Mouse (Mus musculus): Measurements from ENCODE around the gene Nedd4. TPM values are rescaled to one million over a fixed set of nuclear protein-coding genes. Genes with fewer than 3 reads are reported as not detected.

The Nedd4 gene
- polyA plus RNA-seq, 1 experiment from 2014 or later, result 815 TPM

DNA sequence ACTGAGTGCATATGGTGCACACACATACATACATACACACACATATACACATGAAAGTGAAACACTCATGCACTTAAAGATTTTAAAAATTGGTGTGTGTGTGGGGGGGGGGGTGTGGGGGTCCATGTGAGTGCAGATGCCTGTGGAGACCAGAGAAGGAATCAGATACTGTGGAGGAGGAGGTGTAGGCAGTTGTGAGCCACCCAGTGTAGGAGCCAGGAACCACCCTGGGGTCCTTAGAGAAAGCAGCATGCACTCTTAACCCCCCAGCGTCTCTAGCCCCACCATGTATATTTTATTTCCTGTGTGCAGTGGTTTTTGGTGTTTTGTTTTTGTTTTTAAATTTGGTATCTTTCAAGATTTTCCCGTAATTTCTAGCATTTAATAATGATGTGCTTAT, 45.9 kb downstream of the Nedd4 start:
- Histone ChIP-seq H3K9me3 (ENCODE audit: control insufficient read depth, low read length) (no peaks in the 10 kb centered on the region), H3K4me1 (ENCODE audit: control insufficient read depth, insufficient read depth, low read length) (no peaks in the 10 kb centered on the region), H3K36me3 (ENCODE audit: control insufficient read depth, insufficient read depth, low read length) (peaks cover 36% of the 10 kb centered on the region), H3K4me2 (ENCODE audit: low read depth, severe bottlenecking) (no peak overlapping the region), H3K9ac (ENCODE audit: low read length) (no peak overlapping the region), H3K4me3 (ENCODE audit: low read depth, low read length) (no peak overlapping the region), H3K27me3 (ENCODE audit: control insufficient read depth, insufficient read depth, low read length) (no peaks in the 10 kb centered on the region), H3K27ac (replicated peaks; ENCODE audit: low read depth, low read length) (no peak overlapping the region)
- DNase-seq (ENCODE audit: low spot score), result no peak
- ATAC-seq (ENCODE audit: insufficient number of reproducible peaks, low FRiP score, low TSS enrichment, low read depth), result no peak
- 97% methylated on average over 2 of the region's 2 CpGs for WGBS

DNA sequence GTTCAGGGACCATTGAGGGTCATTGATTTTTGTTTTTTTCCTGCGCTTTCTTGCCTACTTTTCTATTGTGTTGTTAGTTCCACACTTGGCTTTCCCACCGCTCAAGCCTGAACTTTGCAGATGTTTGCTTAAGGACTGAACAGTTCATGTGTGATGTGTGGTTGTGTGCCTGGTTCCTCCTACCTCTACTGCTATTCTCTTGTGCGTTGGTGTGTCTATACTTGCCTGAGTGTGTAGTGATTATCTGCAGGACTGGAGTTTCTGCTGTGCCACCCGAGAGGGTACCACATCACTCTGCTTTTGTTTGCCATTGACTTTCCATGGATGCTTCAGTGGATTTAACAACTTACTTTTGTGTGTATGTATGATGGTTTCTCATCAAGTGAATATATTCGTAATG, 46.5 kb downstream of the Nedd4 start:
- no peak overlapping the region for H3K4me3 ChIP-seq (ENCODE audit: low read depth, low read length)
- H3K4me1 ChIP-seq (ENCODE audit: control insufficient read depth, insufficient read depth, low read length), result no peaks in the 10 kb centered on the region
- DNase-seq (ENCODE audit: low spot score) (no peak), ATAC-seq (ENCODE audit: insufficient number of reproducible peaks, low FRiP score, low TSS enrichment, low read depth) (no peak)
- H3K27ac ChIP-seq (replicated peaks; ENCODE audit: low read depth, low read length), result no peak overlapping the region
- 94% methylated on average over 5 of the region's 5 CpGs for WGBS
- no peaks in the 10 kb centered on the region for H3K9me3 ChIP-seq (ENCODE audit: control insufficient read depth, low read length)
- peaks cover 37% of the 10 kb centered on the region for H3K36me3 ChIP-seq (ENCODE audit: control insufficient read depth, insufficient read depth, low read length)
- H3K9ac ChIP-seq (ENCODE audit: low read length), result no peak overlapping the region
- no peaks in the 10 kb centered on the region for H3K27me3 ChIP-seq (ENCODE audit: control insufficient read depth, insufficient read depth, low read length)
- no peak overlapping the region for H3K4me2 ChIP-seq (ENCODE audit: low read depth, severe bottlenecking)

DNA sequence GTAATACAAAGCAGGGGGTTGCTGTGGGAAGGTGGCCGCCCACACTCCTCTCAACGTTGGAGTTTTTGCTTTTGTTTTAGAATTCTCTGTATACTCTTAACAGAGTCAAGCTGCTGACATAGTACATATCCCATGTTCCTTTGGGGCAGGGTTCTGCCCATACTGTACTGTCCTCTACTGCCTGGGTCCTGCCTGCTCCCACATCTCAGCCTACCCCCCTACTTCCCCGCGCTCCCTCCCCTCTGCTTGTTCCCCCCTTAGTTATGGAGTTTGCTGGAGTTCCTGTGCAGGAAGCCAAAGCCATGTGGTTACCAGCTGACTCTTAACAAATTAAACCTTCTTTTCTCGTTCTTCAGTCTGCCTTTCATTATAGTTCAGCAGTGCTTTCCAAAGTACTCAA, 47.9 kb downstream of the Nedd4 start:
- H3K4me3 ChIP-seq (ENCODE audit: low read depth, low read length), result no peak overlapping the region
- H3K4me1 ChIP-seq (ENCODE audit: control insufficient read depth, insufficient read depth, low read length), result no peaks in the 10 kb centered on the region
- no peaks in the 10 kb centered on the region for H3K9me3 ChIP-seq (ENCODE audit: control insufficient read depth, low read length)
- no peak overlapping the region for H3K27ac ChIP-seq (replicated peaks; ENCODE audit: low read depth, low read length)
- H3K4me2 ChIP-seq (ENCODE audit: low read depth, severe bottlenecking), result no peak overlapping the region
- H3K36me3 ChIP-seq (ENCODE audit: control insufficient read depth, insufficient read depth, low read length), result peaks cover 41% of the 10 kb centered on the region
- no peak overlapping the region for H3K9ac ChIP-seq (ENCODE audit: low read length)
- H3K27me3 ChIP-seq (ENCODE audit: control insufficient read depth, insufficient read depth, low read length), result no peaks in the 10 kb centered on the region
- ATAC-seq (ENCODE audit: insufficient number of reproducible peaks, low FRiP score, low TSS enrichment, low read depth), result no peak
- no peak for DNase-seq (ENCODE audit: low spot score)
- WGBS, result 62% methylated on average over 5 of the region's 5 CpGs

DNA sequence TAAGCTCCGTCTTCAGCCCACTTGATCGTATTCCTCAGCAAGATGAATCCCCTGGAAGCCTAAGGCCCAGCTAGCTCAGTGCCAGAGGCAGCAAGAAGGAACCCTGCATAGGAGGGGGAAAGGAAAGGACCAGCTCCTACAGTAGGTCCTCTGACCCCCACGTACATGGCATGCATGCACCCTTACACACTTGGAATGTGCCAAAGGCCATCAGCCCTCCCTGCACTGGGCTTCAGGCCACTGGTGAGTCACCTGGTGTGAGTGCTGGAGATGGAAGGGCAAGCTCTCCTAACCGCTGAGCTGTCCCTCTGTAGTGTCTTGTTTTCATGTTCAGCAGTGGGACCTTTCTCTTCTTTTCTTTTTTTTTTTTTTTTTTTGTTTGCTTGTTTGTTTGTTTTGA, 52.8 kb downstream of the Nedd4 start:
- DNase-seq (ENCODE audit: low spot score), result peak; percentile 21
- 89% methylated on average over 4 of the region's 4 CpGs for WGBS
- Histone ChIP-seq H3K27ac (replicated peaks; ENCODE audit: low read depth, low read length) (no peak overlapping the region), H3K36me3 (ENCODE audit: control insufficient read depth, insufficient read depth, low read length) (peaks cover 47% of the 10 kb centered on the region), H3K4me3 (ENCODE audit: low read depth, low read length) (no peak overlapping the region), H3K9ac (ENCODE audit: low read length) (no peak overlapping the region), H3K4me2 (ENCODE audit: low read depth, severe bottlenecking) (no peak overlapping the region), H3K4me1 (ENCODE audit: control insufficient read depth, insufficient read depth, low read length) (no peaks in the 10 kb centered on the region), H3K9me3 (ENCODE audit: control insufficient read depth, low read length) (no peaks in the 10 kb centered on the region), H3K27me3 (ENCODE audit: control insufficient read depth, insufficient read depth, low read length) (no peaks in the 10 kb centered on the region)
- no peak for ATAC-seq (ENCODE audit: insufficient number of reproducible peaks, low FRiP score, low TSS enrichment, low read depth)

DNA sequence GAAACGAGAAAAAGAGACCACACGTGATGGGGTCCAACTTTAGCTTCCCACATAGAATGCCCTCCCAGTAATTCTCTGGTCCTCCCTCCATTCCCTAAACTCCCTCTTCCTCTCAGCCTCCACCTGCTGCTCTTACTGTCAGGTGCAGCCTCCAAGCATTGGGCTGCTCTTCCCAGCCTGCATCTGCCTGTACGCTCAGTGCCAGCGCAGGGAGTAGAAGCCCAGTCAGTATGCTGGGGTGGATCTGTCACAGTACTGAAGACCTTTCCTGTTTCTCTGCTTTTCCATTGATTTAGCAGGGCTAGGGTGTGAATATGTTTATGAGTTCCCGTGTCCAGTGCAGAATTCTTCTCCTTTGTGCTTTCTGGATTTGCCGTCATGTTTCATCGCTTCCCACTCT, 54.1 kb downstream of the Nedd4 start:
- no peak overlapping the region for H3K4me3 ChIP-seq (ENCODE audit: low read depth, low read length)
- H3K27me3 ChIP-seq (ENCODE audit: control insufficient read depth, insufficient read depth, low read length), result no peaks in the 10 kb centered on the region
- H3K9ac ChIP-seq (ENCODE audit: low read length), result no peak overlapping the region
- WGBS, result 95% methylated on average over 7 of the region's 7 CpGs
- no peak overlapping the region for H3K27ac ChIP-seq (replicated peaks; ENCODE audit: low read depth, low read length)
- no peak overlapping the region for H3K4me2 ChIP-seq (ENCODE audit: low read depth, severe bottlenecking)
- peaks cover 50% of the 10 kb centered on the region for H3K36me3 ChIP-seq (ENCODE audit: control insufficient read depth, insufficient read depth, low read length)
- no peaks in the 10 kb centered on the region for H3K4me1 ChIP-seq (ENCODE audit: control insufficient read depth, insufficient read depth, low read length)
- no peaks in the 10 kb centered on the region for H3K9me3 ChIP-seq (ENCODE audit: control insufficient read depth, low read length)
- DNase-seq (ENCODE audit: low spot score) (no peak), ATAC-seq (ENCODE audit: insufficient number of reproducible peaks, low FRiP score, low TSS enrichment, low read depth) (no peak)

DNA sequence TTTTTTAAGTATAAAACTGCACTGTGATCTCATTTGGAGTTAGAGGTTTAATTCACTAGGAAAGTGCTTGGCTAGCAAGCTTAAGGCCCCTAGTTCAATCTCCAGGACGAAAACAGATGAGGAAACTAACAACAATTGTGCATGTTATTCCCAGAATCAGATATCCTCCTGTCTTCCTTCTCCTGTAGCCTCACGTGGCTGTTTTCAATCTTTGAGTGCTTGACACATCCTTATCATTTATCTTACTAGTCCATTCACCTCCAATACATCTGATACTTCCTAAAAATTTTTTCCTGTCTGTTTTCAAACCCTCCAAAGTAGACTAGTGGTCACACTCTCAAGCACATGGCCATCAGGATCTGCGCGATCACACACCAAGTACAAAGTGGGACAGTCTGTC, 57.0 kb downstream of the Nedd4 start:
- H3K4me1 ChIP-seq (ENCODE audit: control insufficient read depth, insufficient read depth, low read length), result no peaks in the 10 kb centered on the region
- H3K27ac ChIP-seq (replicated peaks; ENCODE audit: low read depth, low read length), result no peak overlapping the region
- 95% methylated on average over 4 of the region's 4 CpGs for WGBS
- peaks cover 57% of the 10 kb centered on the region for H3K36me3 ChIP-seq (ENCODE audit: control insufficient read depth, insufficient read depth, low read length)
- no peak for ATAC-seq (ENCODE audit: insufficient number of reproducible peaks, low FRiP score, low TSS enrichment, low read depth)
- DNase-seq (ENCODE audit: low spot score), result no peak
- H3K27me3 ChIP-seq (ENCODE audit: control insufficient read depth, insufficient read depth, low read length), result no peaks in the 10 kb centered on the region
- no peak overlapping the region for H3K9ac ChIP-seq (ENCODE audit: low read length)
- H3K4me3 ChIP-seq (ENCODE audit: low read depth, low read length), result no peak overlapping the region
- H3K4me2 ChIP-seq (ENCODE audit: low read depth, severe bottlenecking), result no peak overlapping the region
- H3K9me3 ChIP-seq (ENCODE audit: control insufficient read depth, low read length), result no peaks in the 10 kb centered on the region

DNA sequence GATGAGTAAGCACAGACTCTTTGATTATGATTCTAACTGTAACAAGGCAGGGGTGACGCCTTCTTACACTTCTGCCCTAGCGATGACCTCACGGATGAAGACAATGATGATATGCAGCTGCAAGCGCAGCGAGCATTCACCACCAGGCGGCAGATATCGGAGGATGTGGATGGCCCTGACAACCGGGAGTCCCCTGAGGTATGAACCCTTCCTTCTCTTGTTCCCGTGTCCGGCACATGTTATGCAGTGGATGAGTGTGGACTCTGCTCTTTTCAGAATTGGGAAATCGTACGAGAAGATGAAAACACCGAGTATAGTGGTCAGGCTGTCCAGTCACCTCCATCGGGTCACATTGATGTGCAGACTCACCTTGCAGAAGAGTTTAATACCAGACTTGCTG, 59.1 kb downstream of the Nedd4 start:
- ATAC-seq (ENCODE audit: insufficient number of reproducible peaks, low FRiP score, low TSS enrichment, low read depth), result no peak
- 94% methylated on average over 14 of the region's 14 CpGs for WGBS
- Histone ChIP-seq H3K4me3 (ENCODE audit: low read depth, low read length) (no peak overlapping the region), H3K9me3 (ENCODE audit: control insufficient read depth, low read length) (no peaks in the 10 kb centered on the region), H3K4me1 (ENCODE audit: control insufficient read depth, insufficient read depth, low read length) (no peaks in the 10 kb centered on the region), H3K27ac (replicated peaks; ENCODE audit: low read depth, low read length) (no peak overlapping the region), H3K36me3 (ENCODE audit: control insufficient read depth, insufficient read depth, low read length) (peaks cover 65% of the 10 kb centered on the region), H3K27me3 (ENCODE audit: control insufficient read depth, insufficient read depth, low read length) (no peaks in the 10 kb centered on the region), H3K9ac (ENCODE audit: low read length) (no peak overlapping the region), H3K4me2 (ENCODE audit: low read depth, severe bottlenecking) (no peak overlapping the region)
- no peak for DNase-seq (ENCODE audit: low spot score)

DNA sequence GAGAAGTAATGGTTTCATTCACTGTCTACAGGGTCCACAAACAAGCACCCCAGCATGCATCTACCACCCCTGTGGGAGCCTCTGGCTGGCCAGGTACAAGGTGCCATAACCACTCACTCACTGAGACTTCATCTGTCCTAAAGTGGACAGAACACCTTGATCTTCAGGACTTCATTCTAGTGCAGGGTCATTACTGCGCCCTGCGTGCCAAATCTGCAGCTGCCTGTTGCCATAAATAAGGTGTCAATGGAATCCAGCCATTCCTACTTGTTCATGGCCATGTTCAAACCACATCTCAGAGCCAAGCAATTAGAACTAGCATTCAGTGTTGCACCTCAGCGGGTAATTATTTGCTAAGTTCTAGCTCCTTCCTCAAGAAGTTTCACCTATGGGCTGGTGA, 60.5 kb downstream of the Nedd4 start:
- no peak overlapping the region for H3K4me3 ChIP-seq (ENCODE audit: low read depth, low read length)
- DNase-seq (ENCODE audit: low spot score) (no peak), ATAC-seq (ENCODE audit: insufficient number of reproducible peaks, low FRiP score, low TSS enrichment, low read depth) (no peak)
- H3K27ac ChIP-seq (replicated peaks; ENCODE audit: low read depth, low read length), result no peak overlapping the region
- peaks cover 64% of the 10 kb centered on the region for H3K36me3 ChIP-seq (ENCODE audit: control insufficient read depth, insufficient read depth, low read length)
- H3K4me2 ChIP-seq (ENCODE audit: low read depth, severe bottlenecking), result no peak overlapping the region
- 94% methylated on average over 3 of the region's 3 CpGs for WGBS
- no peak overlapping the region for H3K9ac ChIP-seq (ENCODE audit: low read length)
- H3K4me1 ChIP-seq (ENCODE audit: control insufficient read depth, insufficient read depth, low read length), result no peaks in the 10 kb centered on the region
- H3K27me3 ChIP-seq (ENCODE audit: control insufficient read depth, insufficient read depth, low read length), result no peaks in the 10 kb centered on the region
- H3K9me3 ChIP-seq (ENCODE audit: control insufficient read depth, low read length), result no peaks in the 10 kb centered on the region

DNA sequence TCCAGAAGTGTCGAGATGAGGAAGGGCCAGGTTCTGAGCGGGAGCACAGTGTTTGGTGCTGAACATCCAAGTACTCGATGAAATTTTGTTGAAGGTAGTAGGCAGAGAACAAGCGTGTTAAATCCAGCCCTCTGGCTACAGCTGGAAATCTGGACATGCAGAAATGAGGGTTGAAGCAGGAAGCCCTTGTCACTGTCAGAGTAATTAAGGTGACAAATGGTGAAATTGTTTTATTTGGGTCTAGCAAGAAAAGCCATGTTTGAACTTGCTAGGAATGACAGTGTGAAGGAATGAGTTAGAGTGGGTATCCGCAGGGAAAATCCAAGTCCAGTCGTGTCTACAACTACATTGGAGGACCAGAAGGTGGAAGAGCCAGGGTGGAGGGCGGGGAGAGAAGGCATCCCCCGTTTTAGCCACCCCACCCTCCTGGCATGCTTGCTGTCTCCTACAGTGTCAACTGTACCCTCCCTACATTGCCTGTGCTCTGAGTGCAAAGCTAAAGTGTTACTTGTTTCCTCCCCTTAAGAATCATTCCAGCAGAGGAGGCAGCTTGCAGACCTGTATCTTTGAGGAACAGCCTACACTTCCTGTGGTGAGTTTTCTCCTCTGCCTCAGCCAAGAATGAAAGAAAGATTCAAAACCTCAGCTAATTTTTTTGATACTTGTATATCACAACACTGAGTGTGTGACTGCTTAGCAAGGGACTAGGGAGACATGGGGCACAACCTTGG, 62.5 kb downstream of the Nedd4 start:
- no peaks in the 10 kb centered on the region for H3K4me1 ChIP-seq (ENCODE audit: control insufficient read depth, insufficient read depth, low read length)
- no peak overlapping the region for H3K9ac ChIP-seq (ENCODE audit: low read length)
- no peak overlapping the region for H3K27ac ChIP-seq (replicated peaks; ENCODE audit: low read depth, low read length)
- no peaks in the 10 kb centered on the region for H3K9me3 ChIP-seq (ENCODE audit: control insufficient read depth, low read length)
- no peak for ATAC-seq (ENCODE audit: insufficient number of reproducible peaks, low FRiP score, low TSS enrichment, low read depth)
- H3K27me3 ChIP-seq (ENCODE audit: control insufficient read depth, insufficient read depth, low read length), result no peaks in the 10 kb centered on the region
- H3K4me2 ChIP-seq (ENCODE audit: low read depth, severe bottlenecking), result no peak overlapping the region
- WGBS, result 79% methylated on average over 8 of the region's 8 CpGs
- no peak overlapping the region for H3K4me3 ChIP-seq (ENCODE audit: low read depth, low read length)
- peaks cover 57% of the 10 kb centered on the region for H3K36me3 ChIP-seq (ENCODE audit: control insufficient read depth, insufficient read depth, low read length)
- no peak for DNase-seq (ENCODE audit: low spot score)
